Mouse (Mus musculus) forebrain, embryonic 16.5 days (tissue): ENCODE measurements at regions not wholly inside any gene's neighbourhood (a gene's known extent, or its start where the extent isn't known, plus 50 kb on each side); places are given as distances from the start of the nearest gene placed in this dataset.

Source experiments
- ATAC-seq: fragments of 200-750 bp; cut with Nextera tagmentation; 2 replicates; pipeline ENCODE4 v1.8.0; 2017; ENCODE audit warnings: mild to moderate bottlenecking, moderate library complexity
- H3K27ac ChIP-seq: fragments of 300-500 bp; sonication (generic); 2 replicates; pipeline ENCODE4 v1.5.1; 2014; ENCODE audit warnings: low read length, control low read depth
- H3K27me3 ChIP-seq: fragments of 300-500 bp; sonication (generic); replicated peaks from 2 replicates; pipeline ENCODE4 v1.6.1; 2014; ENCODE audit warnings: low read length; ENCODE audit not compliant: control insufficient read depth, insufficient read depth
- H3K36me3 ChIP-seq: fragments of 300-500 bp; sonication (generic); 2 replicates; pipeline ENCODE4 v1.6.1; 2014; ENCODE audit not compliant: control insufficient read depth, insufficient read depth
- H3K4me1 ChIP-seq: fragments of 300-500 bp; sonication (generic); replicated peaks from 2 replicates; pipeline ENCODE4 v1.6.1; 2014; ENCODE audit warnings: low read length; ENCODE audit not compliant: control insufficient read depth, insufficient read depth
- H3K4me2 ChIP-seq: fragments of 300-500 bp; sonication (generic); 2 replicates; pipeline ENCODE4 v1.6.1; 2014; ENCODE audit warnings: mild to moderate bottlenecking, low read length, control low read depth
- H3K4me3 ChIP-seq: fragments of 300-500 bp; sonication (generic); replicated peaks from 2 replicates; pipeline ENCODE4 v1.5.1; 2014; ENCODE audit warnings: mild to moderate bottlenecking, low read length, control low read depth
- H3K9ac ChIP-seq: fragments of 300-500 bp; sonication (generic); replicated peaks from 2 replicates; pipeline ENCODE4 v1.6.1; 2014; ENCODE audit warnings: low read depth, low read length, control low read depth
- H3K9me3 ChIP-seq: fragments of 300-500 bp; sonication (generic); 2 replicates; pipeline ENCODE4 v1.6.1; 2016; ENCODE audit warnings: low read length; ENCODE audit not compliant: control insufficient read depth
- WGBS: fragments of 180-500 bp; shearing (Covaris S2); extraction: QIAGEN DNeasy Blood & Tissue Kit; methylation state at CpG from one replicate; pipeline ENCODE4 v1.1.7; 2014; 5-methylcytosine and 5-hydroxymethylcytosine counted together

DNA sequence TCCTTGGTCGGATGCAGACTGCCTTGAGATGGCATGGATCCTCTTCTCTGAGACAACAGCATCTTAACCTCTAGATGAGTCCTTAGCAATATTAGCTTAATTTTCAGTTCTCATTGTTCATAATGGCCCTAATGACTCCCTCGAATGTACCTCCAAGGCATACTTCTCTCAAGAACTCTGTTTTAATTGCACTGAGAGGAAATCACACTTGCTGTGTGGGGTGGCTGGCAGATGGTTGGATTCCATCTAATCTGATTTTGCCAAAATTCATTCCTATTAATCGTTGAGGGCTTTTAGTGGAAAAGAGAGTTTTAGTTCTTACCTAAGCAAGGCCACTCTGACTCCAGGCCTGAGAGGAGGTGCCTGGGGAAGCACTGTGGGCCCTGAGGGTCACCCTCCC is 158.3 kb upstream of the Spdye4c start:
- no peak overlapping the region for H3K27ac ChIP-seq
- H3K36me3 ChIP-seq, result no peaks in the 10 kb centered on the region
- no peak overlapping the region for H3K4me2 ChIP-seq
- H3K9ac ChIP-seq, result no peak overlapping the region
- WGBS, result 74% methylated on average over 3 of the region's 3 CpGs
- H3K9me3 ChIP-seq, result no peaks in the 10 kb centered on the region
- no peak for ATAC-seq
- H3K4me3 ChIP-seq, result no peak overlapping the region
- no peaks in the 10 kb centered on the region for H3K4me1 ChIP-seq
- H3K27me3 ChIP-seq, result no peaks in the 10 kb centered on the region

DNA sequence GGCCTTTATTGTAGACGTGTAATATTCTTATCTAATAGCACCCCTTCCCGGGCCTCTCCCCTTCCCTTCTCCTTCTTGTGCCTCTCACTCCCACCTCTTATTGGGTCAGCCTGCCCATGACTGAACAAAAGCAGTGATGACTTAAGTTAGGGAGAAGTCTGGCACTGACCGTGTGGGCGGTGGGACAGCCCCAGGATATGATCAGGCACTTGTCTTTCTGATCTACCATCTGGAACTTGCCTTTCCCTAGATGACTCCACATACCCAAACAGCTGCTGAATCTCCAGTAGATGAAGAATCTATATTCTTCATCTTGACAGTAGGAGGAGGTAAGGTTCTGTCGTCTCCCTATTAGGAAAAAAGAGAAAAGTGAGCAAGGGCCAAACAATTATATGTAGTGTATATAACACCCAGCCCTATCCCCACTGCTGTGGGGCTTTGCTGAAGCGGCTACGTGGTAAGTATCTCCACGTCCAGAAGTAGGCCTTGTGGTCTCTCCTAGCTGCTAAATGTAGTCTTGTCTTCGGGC is 157.4 kb upstream of the Spdye4c start:
- no peak overlapping the region for H3K9ac ChIP-seq
- H3K4me3 ChIP-seq, result no peak overlapping the region
- no peak for ATAC-seq
- no peaks in the 10 kb centered on the region for H3K36me3 ChIP-seq
- no peaks in the 10 kb centered on the region for H3K4me1 ChIP-seq
- WGBS, result 90% methylated on average over 9 of the region's 9 CpGs
- H3K9me3 ChIP-seq, result no peaks in the 10 kb centered on the region
- H3K4me2 ChIP-seq, result no peak overlapping the region
- no peak overlapping the region for H3K27ac ChIP-seq
- no peaks in the 10 kb centered on the region for H3K27me3 ChIP-seq

DNA sequence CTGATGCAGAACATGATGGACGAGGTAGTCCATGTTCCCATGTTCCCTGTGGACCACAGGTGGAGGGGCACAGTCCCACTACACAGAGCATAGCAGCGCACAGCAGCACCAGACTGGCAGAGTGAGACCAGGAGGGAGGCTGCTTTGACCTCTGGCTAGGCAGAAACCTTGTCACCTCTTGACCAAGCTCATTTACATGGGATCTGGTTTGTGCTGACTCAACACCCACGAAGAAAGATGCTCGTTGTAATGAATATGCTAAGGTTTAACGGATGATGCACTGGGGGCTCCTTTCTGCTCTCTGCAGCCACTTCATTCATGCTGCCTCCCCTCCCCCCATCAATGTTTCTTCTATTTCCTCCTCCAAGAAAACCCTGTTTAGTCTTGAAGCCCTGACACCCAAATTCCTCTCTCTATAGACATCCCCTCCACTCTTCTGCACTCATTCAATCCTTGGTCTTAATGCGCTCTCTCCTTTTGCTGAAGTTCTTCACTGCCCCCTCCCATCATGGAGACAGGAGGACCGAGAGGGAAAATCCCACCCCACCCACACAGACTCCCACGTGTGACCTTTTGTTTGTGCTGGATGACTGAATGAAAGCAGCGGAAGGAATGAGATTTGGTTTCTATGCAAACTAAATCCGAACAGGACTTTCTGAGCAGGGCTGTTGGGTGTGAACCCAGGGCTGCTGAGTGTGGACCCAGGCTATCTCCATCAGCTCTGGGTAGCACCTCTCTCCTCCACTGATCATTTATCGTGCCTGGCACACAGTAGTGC is 156.6 kb upstream of the Spdye4c start:
- 49% methylated on average over 11 of the region's 11 CpGs for WGBS
- Histone ChIP-seq H3K9ac (no peak overlapping the region), H3K9me3 (no peaks in the 10 kb centered on the region), H3K27ac (no peak overlapping the region), H3K36me3 (no peaks in the 10 kb centered on the region), H3K4me2 (no peak overlapping the region), H3K27me3 (no peaks in the 10 kb centered on the region), H3K4me3 (no peak overlapping the region), H3K4me1 (no peaks in the 10 kb centered on the region)
- ATAC-seq, result no peak

DNA sequence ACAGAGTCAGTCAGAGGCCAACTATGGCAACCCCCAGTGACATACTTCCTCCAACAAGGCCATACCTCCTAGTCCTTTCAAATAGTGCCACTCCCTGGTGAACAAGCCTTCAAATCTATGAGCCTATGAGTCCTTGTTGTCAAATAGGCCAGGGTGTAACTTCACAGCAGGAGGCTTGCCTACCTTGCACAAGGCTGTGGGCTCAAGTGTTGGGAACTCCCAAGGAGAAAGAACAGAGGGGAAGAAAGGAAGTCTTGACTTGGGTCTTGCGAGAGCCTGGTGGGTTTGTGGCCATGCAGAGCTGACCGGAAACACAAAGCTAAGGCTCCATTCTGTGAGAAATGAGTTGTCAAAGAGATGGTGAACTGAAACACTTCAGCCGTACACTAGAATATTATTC is 154.6 kb upstream of the Spdye4c start:
- Histone ChIP-seq H3K36me3 (no peaks in the 10 kb centered on the region), H3K9me3 (no peaks in the 10 kb centered on the region), H3K4me1 (no peaks in the 10 kb centered on the region), H3K9ac (no peak overlapping the region), H3K27ac (no peak overlapping the region), H3K4me2 (no peak overlapping the region), H3K27me3 (no peaks in the 10 kb centered on the region), H3K4me3 (no peak overlapping the region)
- ATAC-seq, result no peak
- 99% methylated on average over 3 of the region's 3 CpGs for WGBS

DNA sequence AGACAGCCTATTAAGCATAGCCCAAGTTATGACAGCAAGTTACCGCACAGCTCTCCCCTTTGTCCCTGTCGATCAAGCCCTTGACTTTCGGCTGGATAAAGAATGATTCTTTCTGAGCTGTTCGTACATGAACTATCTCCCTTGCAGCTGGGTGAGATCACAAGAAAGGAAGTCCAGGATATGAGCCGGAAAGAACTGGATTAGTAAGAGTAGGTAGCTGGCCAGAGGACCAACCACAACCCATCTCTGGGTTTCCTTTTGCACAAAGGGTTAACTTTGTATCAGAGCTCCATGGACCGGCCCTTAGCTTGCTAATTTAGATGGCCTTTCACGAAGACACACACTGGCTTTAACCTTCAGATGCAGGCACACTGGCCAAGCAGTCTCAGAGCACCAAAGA is 153.3 kb upstream of the Spdye4c start:
- no peaks in the 10 kb centered on the region for H3K4me1 ChIP-seq
- ATAC-seq, result no peak
- H3K9ac ChIP-seq, result no peak overlapping the region
- H3K4me3 ChIP-seq, result no peak overlapping the region
- H3K27me3 ChIP-seq, result no peaks in the 10 kb centered on the region
- no peak overlapping the region for H3K4me2 ChIP-seq
- H3K9me3 ChIP-seq, result no peaks in the 10 kb centered on the region
- no peak overlapping the region for H3K27ac ChIP-seq
- no peaks in the 10 kb centered on the region for H3K36me3 ChIP-seq
- 69% methylated on average over 7 of the region's 7 CpGs for WGBS

DNA sequence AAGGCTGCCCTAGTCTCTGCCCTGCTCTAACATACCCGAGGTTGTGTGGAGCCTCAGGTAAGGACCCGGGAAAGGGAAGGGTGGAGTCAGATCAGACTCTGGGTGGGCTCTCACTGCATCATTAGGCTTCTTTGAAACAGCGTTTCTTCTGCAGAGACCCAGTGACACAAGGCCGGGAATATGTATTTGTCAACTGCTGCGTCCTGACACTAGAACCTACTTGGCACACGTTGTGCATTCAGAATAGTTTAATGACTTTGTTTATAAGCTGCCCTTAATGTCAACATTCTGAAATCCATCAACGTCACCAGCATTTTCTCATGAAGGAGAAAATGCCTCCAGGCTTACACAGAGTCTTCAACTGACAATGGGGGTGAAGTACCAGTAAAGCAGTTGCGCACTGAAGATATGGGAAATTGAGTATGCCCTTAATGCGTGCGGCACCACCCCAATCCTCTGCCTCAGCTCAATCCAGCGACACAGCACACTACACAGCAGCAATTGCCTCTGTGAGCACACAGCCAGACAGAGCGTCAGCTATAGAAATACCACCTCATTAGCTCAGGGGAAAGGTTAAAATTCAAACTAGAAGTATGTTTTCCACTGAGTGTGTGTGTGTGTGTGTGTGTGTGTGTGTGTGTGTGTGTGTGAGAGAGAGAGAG is 152.7 kb upstream of the Spdye4c start:
- no peaks in the 10 kb centered on the region for H3K27me3 ChIP-seq
- H3K4me2 ChIP-seq, result no peak overlapping the region
- no peak overlapping the region for H3K4me3 ChIP-seq
- H3K4me1 ChIP-seq, result no peaks in the 10 kb centered on the region
- 64% methylated on average over 12 of the region's 12 CpGs for WGBS
- no peak overlapping the region for H3K27ac ChIP-seq
- no peaks in the 10 kb centered on the region for H3K9me3 ChIP-seq
- ATAC-seq, result no peak
- no peak overlapping the region for H3K9ac ChIP-seq
- H3K36me3 ChIP-seq, result no peaks in the 10 kb centered on the region

DNA sequence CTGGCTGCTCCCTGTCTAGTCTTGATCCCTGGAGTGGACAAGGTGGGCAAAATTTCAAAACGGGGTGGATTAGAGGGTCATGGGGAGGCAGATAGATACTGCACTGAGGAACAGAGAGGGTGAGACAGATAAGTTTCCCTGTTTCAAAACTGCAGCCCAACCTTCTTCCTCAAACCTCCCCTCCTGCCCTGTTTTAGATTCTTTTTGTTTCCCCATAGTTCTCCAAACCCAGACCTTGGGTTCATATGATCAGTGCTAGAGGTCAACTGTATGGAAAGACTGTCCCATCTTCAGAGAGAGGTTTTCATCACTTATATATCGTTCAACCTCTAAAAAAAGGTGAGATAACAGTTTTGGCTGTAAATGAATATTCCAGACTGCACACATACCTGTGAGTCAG is 152.1 kb upstream of the Spdye4c start:
- Histone ChIP-seq H3K27me3 (no peaks in the 10 kb centered on the region), H3K4me2 (no peak overlapping the region), H3K27ac (no peak overlapping the region), H3K4me1 (no peaks in the 10 kb centered on the region), H3K9ac (no peak overlapping the region), H3K36me3 (no peaks in the 10 kb centered on the region), H3K9me3 (no peaks in the 10 kb centered on the region), H3K4me3 (no peak overlapping the region)
- ATAC-seq, result no peak
- 81% methylated on average over 2 of the region's 2 CpGs for WGBS

DNA sequence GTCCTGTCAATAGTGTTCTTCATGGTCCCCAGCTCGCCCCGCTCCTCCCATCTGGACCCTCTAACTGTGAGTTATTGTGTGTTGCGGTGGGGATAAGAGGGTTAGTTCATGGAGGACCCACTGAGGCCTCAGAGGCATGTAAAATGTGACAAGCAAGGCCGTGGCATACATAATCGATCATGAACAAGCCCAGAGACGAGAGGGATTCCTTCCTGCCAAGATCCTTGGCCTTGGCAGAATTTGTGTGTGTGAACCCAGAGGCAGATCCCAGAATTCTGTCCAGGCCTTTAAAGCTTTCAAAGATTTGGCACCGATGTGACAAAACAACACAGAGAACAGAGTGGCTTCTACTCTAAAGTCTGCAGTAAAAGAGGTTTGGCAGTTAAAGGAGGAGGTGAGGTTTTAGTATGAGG is 146.4 kb upstream of the Spdye4c start:
- Histone ChIP-seq H3K9ac (no peak overlapping the region), H3K4me2 (no peak overlapping the region), H3K9me3 (no peaks in the 10 kb centered on the region), H3K27me3 (no peaks in the 10 kb centered on the region), H3K4me3 (no peak overlapping the region), H3K36me3 (no peaks in the 10 kb centered on the region), H3K4me1 (peaks cover 4% of the 10 kb centered on the region), H3K27ac (no peak overlapping the region; the same call in 1 of the 2 replicates)
- WGBS, result 47% methylated on average over 7 of the region's 7 CpGs
- ATAC-seq, result peak; percentile 40; the same call in 1 of the 2 replicates

DNA sequence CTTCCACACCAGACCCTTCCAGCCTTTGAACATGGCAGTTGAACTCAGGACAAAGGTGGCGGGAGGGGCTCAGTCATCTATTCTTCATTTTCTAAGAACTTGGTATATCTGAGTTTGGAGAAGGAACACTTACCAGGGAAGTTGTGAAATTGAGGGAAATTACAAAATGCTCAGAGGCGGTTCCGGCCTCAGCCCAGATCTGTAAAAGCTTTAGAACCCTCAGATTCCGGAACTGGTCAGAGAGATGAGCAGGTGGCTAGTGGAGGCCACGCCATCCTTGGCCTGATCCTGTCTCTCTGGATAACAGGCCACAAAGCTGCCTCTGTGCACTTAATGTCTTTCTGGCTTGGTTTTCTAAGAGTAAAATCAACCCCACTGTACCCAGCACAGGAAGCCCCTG is 145.6 kb upstream of the Spdye4c start:
- H3K4me2 ChIP-seq, result no peak overlapping the region
- ATAC-seq, result no peak
- peaks cover 4% of the 10 kb centered on the region for H3K4me1 ChIP-seq
- no peak overlapping the region for H3K9ac ChIP-seq
- H3K36me3 ChIP-seq, result no peaks in the 10 kb centered on the region
- H3K9me3 ChIP-seq, result no peaks in the 10 kb centered on the region
- H3K4me3 ChIP-seq, result no peak overlapping the region
- no peaks in the 10 kb centered on the region for H3K27me3 ChIP-seq
- no peak overlapping the region for H3K27ac ChIP-seq
- WGBS, result 97% methylated on average over 5 of the region's 5 CpGs
